Mouse (Mus musculus): ENCODE results near the gene Sdhc.
"Not testable (repeated sequence)": the region's sequence is repeated elsewhere in the genome, so short reads cannot be mapped to it uniquely, and the experiment has no call there.

GRCm38 (mm10) chr1:171142981-171143380 is 7.4 kb downstream of the Sdhc start:
- TF ChIP-seq POLR2A (IDR thresholded peaks at IDR 0.05; ENCODE audit: insufficient read length, low read depth); USF1 (IDR thresholded peaks at IDR 0.05; ENCODE audit: low read depth): not testable (repeated sequence)

Measured in myocyte (in vitro differentiated cells).